Mouse (Mus musculus) heart, postnatal 0 days (tissue): ENCODE results near the gene Arpc2.

Experiments used
- CTCF ChIP-seq: IDR thresholded peaks from 2 replicates; pipeline ENCODE4 v1.5.1; 2016; ENCODE audit warnings: antibody characterized with exemption, control low read depth, low read depth
- EP300 ChIP-seq: IDR thresholded peaks from 2 replicates; pipeline ENCODE4 v1.6.1; 2016; ENCODE audit warnings: antibody characterized with exemption, low read depth

GRCm38 (mm10) chr1:74282896-74283625 is 47.2 kb downstream of the Arpc2 start:
- no peak for TF ChIP-seq CTCF
- TF ChIP-seq EP300, result no peak
